Mouse (Mus musculus): ENCODE data around the gene Fam122a.

DNA sequence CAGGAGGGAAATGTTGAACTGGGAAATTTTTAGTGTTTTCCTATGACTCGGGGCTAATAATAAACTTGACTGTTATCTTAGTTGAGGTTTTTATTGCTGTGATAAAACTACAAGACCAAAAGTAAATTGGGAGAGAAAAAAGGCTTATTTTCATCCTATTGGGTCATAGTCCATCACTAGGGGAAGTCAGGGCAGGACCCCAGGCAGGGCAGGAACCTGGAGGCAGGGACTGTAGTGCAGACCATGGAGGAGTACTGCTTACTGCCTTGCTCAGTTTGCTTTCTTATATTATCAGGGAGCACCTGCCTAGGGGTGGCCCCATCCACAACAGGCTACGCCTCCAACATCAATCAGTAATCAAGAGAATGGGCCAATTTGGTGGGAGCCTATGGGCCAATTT, 22.7 kb downstream of the Fam122a start:
- TF ChIP-seq CTCF (IDR thresholded peaks at IDR 0.05; ENCODE audit: extremely low read depth, insufficient read depth, insufficient read length, insufficient replicate concordance) (no peak), POLR2A (IDR thresholded peaks at IDR 0.05; ENCODE audit: low read depth, low read length) (no peak)
